Mouse (Mus musculus) embryonic facial prominence, embryonic 10.5 days (tissue): ENCODE data around the gene Abcg4. TPM values are rescaled to one million over a fixed set of nuclear protein-coding genes. Genes with fewer than 3 reads are reported as not detected.
"Not testable (repeated sequence)": the region's sequence is repeated elsewhere in the genome, so short reads cannot be mapped to it uniquely, and the experiment has no call there.

Experiments
- DNase-seq: peaks from one replicate; pipeline ENCODE4 v3.0.0-alpha.2; 2017; ENCODE audit warnings: low spot score
- H3K27ac ChIP-seq: fragments of 300-500 bp; sonication (generic); replicated peaks from 2 replicates; pipeline ENCODE4 v1.5.1; 2016; ENCODE audit warnings: mild to moderate bottlenecking
- H3K27me3 ChIP-seq: fragments of 300-500 bp; sonication (generic); replicated peaks from 2 replicates; pipeline ENCODE4 v1.6.1; 2016; ENCODE audit warnings: low read depth, mild to moderate bottlenecking; ENCODE audit not compliant: poor library complexity, severe bottlenecking
- H3K36me3 ChIP-seq: fragments of 300-500 bp; sonication (generic); replicated peaks from 2 replicates; pipeline ENCODE4 v1.6.1; 2016; ENCODE audit warnings: mild to moderate bottlenecking, moderate library complexity
- H3K4me1 ChIP-seq: fragments of 300-500 bp; sonication (generic); 2 replicates; pipeline ENCODE4 v1.6.1; 2016
- H3K4me3 ChIP-seq: fragments of 300-500 bp; sonication (generic); 2 replicates; pipeline ENCODE4 v1.5.1; 2016; ENCODE audit warnings: mild to moderate bottlenecking, moderate library complexity
- H3K9me3 ChIP-seq: fragments of 300-500 bp; sonication (generic); 2 replicates; pipeline ENCODE4 v1.6.1; 2016; ENCODE audit warnings: mild to moderate bottlenecking
- WGBS: fragments of 180-500 bp; shearing (Covaris S2); methylation state at CpG from one replicate; pipeline ENCODE4 v1.1.7; 2016; 5-methylcytosine and 5-hydroxymethylcytosine counted together
- polyA plus RNA-seq: library from polyadenylated mRNA; unstranded; fragments of >200 nt; fragmentation: Nextera tagmentation; extraction: Ambion mirVana; gene quantifications from 2 replicates; pipeline ENCODE4 v1.2.1, GENCODE M21; 2016

The Abcg4 gene
- polyA plus RNA-seq: 2.6 and 3.1 TPM in 2 replicates

- Histone ChIP-seq H3K9me3 (no peaks in the 10 kb centered on the region), H3K27me3 (peaks cover 55% of the 10 kb centered on the region), H3K4me3 (peak within 1 kb of the TSS; percentile 81), H3K4me1 (peaks cover 31% of the 10 kb centered on the region), H3K27ac (peak within 1 kb of the TSS; percentile 81), H3K36me3 (peaks cover 33% of the 10 kb centered on the region)
- peak; percentile 55 for DNase-seq
- 1% methylated on average over 38 of the region's 38 CpGs for WGBS
These were observed at the start of gene Abcg4 for GRCm38 (mm10) chr9:44288076-44288958. TSS of gene Abcg4 (minus strand) at chr9:44288615.

- DNase-seq: no peak
- 68% methylated on average over 9 of the region's 9 CpGs for WGBS
- H3K27me3 ChIP-seq: no peaks in the 10 kb centered on the region
- peaks cover 6% of the 10 kb centered on the region for H3K9me3 ChIP-seq
- H3K4me1 ChIP-seq: peaks cover 23% of the 10 kb centered on the region
- H3K27ac ChIP-seq: no peak overlapping the region
- H3K36me3 ChIP-seq: peaks cover 75% of the 10 kb centered on the region
- H3K4me3 ChIP-seq: peak overlapping the region; percentile 99
These were observed 49.2 kb upstream of the Abcg4 start for GRCm38 (mm10) chr9:44337436-44338169.

GRCm38 (mm10) chr9:44336964-44337363, 48.5 kb upstream of the Abcg4 start:
- peak overlapping the region; percentile 99 for H3K4me3 ChIP-seq
- no peak for DNase-seq
- 79% methylated on average over 3 of the region's 3 CpGs for WGBS
- H3K27me3 ChIP-seq: no peaks in the 10 kb centered on the region
- H3K36me3 ChIP-seq: peaks cover 79% of the 10 kb centered on the region
- peak overlapping the region; percentile 1; the same call in 1 of the 2 replicates for H3K27ac ChIP-seq
- peaks cover 17% of the 10 kb centered on the region for H3K4me1 ChIP-seq
- peaks cover 6% of the 10 kb centered on the region for H3K9me3 ChIP-seq

GRCm38 (mm10) chr9:44336513-44336912, 48.1 kb upstream of the Abcg4 start:
- not testable (repeated sequence) for DNase-seq, H3K9me3 ChIP-seq, H3K27me3 ChIP-seq
- H3K27ac ChIP-seq: peak overlapping the region; percentile 1; the same call in 1 of the 2 replicates
- 44% methylated on average over 4 of the region's 4 CpGs for WGBS
- H3K4me1 ChIP-seq: peaks cover 16% of the 10 kb centered on the region
- H3K4me3 ChIP-seq: peak overlapping the region; percentile 99
- H3K36me3 ChIP-seq: peaks cover 79% of the 10 kb centered on the region

GRCm38 (mm10) chr9:44336093-44336406, 47.6 kb upstream of the Abcg4 start:
- peaks cover 79% of the 10 kb centered on the region for H3K36me3 ChIP-seq
- WGBS: 5% methylated on average over 5 of the region's 5 CpGs
- DNase-seq: no peak
- peak overlapping the region; percentile 98 for H3K27ac ChIP-seq
- peaks cover 6% of the 10 kb centered on the region for H3K9me3 ChIP-seq
- H3K4me3 ChIP-seq: peak overlapping the region; percentile 99
- H3K4me1 ChIP-seq: peaks cover 16% of the 10 kb centered on the region
- no peaks in the 10 kb centered on the region for H3K27me3 ChIP-seq

GRCm38 (mm10) chr9:44335331-44336092, 47.1 kb upstream of the Abcg4 start:
- H3K4me3 ChIP-seq: peak overlapping the region; percentile 99
- peaks cover 79% of the 10 kb centered on the region for H3K36me3 ChIP-seq
- peak overlapping the region; percentile 98 for H3K27ac ChIP-seq
- peak; percentile 59 for DNase-seq
- H3K27me3 ChIP-seq: no peaks in the 10 kb centered on the region
- WGBS: under 1% methylated on average over 50 of the region's 50 CpGs
- peaks cover 6% of the 10 kb centered on the region for H3K9me3 ChIP-seq
- H3K4me1 ChIP-seq: peaks cover 16% of the 10 kb centered on the region

GRCm38 (mm10) chr9:44334396-44335330, 46.2 kb upstream of the Abcg4 start, which contains the start of gene H2afx:
TSS of gene H2afx (plus strand) at chr9:44334694.
- Histone ChIP-seq H3K4me1 (peaks cover 16% of the 10 kb centered on the region), H3K27ac (peak within 1 kb of the TSS; percentile 98), H3K4me3 (peak within 1 kb of the TSS; percentile 99), H3K27me3 (no peaks in the 10 kb centered on the region), H3K36me3 (peaks cover 81% of the 10 kb centered on the region), H3K9me3 (peaks cover 6% of the 10 kb centered on the region)
- WGBS: under 1% methylated on average over 91 of the region's 91 CpGs
- DNase-seq: peak; percentile 98

GRCm38 (mm10) chr9:44332918-44333638, 44.7 kb upstream of the Abcg4 start:
- 95% methylated on average over 13 of the region's 13 CpGs for WGBS
- Histone ChIP-seq H3K4me3 (peak overlapping the region; percentile 99; the same call in 1 of the 2 replicates), H3K36me3 (peaks cover 81% of the 10 kb centered on the region), H3K27ac (peak overlapping the region; percentile 98), H3K4me1 (peaks cover 19% of the 10 kb centered on the region), H3K9me3 (peaks cover 6% of the 10 kb centered on the region), H3K27me3 (no peaks in the 10 kb centered on the region)
- DNase-seq: no peak

- Histone ChIP-seq H3K4me3 (no peak overlapping the region), H3K27me3 (no peaks in the 10 kb centered on the region), H3K27ac (no peak overlapping the region), H3K4me1 (peaks cover 19% of the 10 kb centered on the region), H3K9me3 (peaks cover 6% of the 10 kb centered on the region), H3K36me3 (peaks cover 62% of the 10 kb centered on the region)
- DNase-seq: no peak
- WGBS: 96% methylated on average over 6 of the region's 6 CpGs
These were observed 42.3 kb upstream of the Abcg4 start for GRCm38 (mm10) chr9:44330736-44331135.

- DNase-seq: no peak
- Histone ChIP-seq H3K36me3 (peaks cover 49% of the 10 kb centered on the region), H3K9me3 (no peaks in the 10 kb centered on the region), H3K4me3 (peak overlapping the region; percentile 91), H3K27me3 (no peaks in the 10 kb centered on the region), H3K4me1 (peaks cover 21% of the 10 kb centered on the region), H3K27ac (no peak overlapping the region)
- WGBS: 85% methylated on average over 5 of the region's 5 CpGs
These were observed 39.5 kb upstream of the Abcg4 start for GRCm38 (mm10) chr9:44327926-44328325.
